Mouse (Mus musculus): ENCODE data around the gene Ube2d3. TPM values are rescaled to one million over a fixed set of nuclear protein-coding genes. Genes with fewer than 3 reads are reported as not detected.

Gene Ube2d3
- total RNA-seq, 2 experiments from 2014 or later, result 254 to 257 TPM

DNA sequence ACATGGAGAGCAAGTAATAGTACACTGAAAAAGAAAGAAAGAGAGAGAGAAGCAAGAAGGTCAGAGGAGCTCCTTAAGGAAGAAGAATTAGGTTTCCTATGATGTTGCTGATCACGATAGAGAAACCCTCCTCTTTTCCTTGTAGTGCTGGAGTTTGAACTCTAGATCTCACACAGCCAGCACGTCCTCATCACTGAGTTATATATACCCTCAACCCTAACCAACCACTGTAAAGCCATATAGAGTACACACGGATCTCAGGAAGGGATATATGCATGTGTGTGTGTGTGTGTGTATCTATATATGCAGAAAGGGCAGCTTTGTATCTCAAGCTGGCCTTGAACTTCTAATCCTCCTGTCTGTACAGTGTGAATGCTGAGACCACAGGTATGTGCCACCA, 20.7 kb upstream of the Ube2d3 start:
- no peak overlapping the region for H3K4me3 ChIP-seq
- no peak for DNase-seq (ENCODE audit: low spot score in 2 of 2)
- H3K27ac ChIP-seq, result no peak overlapping the region
- TF ChIP-seq CTCF (conservative IDR thresholded peaks at IDR 0.05), result no peak

DNA sequence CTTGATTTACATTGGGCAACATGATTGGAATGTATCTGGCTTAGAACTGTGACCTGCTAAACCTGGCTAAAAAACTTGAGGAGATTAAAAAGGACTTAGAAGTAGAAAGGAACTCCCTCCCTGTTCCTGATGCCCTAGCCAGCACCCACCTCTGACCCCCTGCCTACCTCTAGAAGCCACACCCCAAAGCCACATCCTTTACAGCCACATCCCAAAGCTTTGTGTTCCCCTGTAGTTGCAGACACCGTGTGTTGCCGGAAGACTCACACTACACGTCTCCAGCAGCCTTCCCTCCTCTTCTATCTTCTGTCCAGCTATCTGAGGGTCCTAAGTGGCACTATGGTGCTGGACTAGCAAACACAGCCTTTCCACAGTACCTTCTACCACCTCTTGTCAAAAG, 20.1 kb upstream of the Ube2d3 start:
- DNase-seq (ENCODE audit: low spot score in 2 of 2), result no peak
- TF ChIP-seq CTCF (conservative IDR thresholded peaks at IDR 0.05), result no peak

GRCm38 (mm10) chr3:135420542-135421309, 17.2 kb upstream of the Ube2d3 start:
- no peak for DNase-seq (ENCODE audit: low spot score in 2 of 2)
- Histone ChIP-seq H3K4me3 (no peak overlapping the region), H3K27ac (no peak overlapping the region)
- TF ChIP-seq CTCF (conservative IDR thresholded peaks at IDR 0.05), result no peak

More for the DNA sequence above, 20.1 kb upstream of the Ube2d3 start:
- Histone ChIP-seq H3K27ac (no peak overlapping the region), H3K4me3 (no peak overlapping the region)

- no peak for TF ChIP-seq CTCF (conservative IDR thresholded peaks at IDR 0.05)
- no peak overlapping the region for H3K27ac ChIP-seq
- no peak for DNase-seq (ENCODE audit: low spot score in 2 of 2)
- H3K4me3 ChIP-seq, result no peak overlapping the region
Measured at GRCm38 (mm10) chr3:135421310-135421594, 16.7 kb upstream of the Ube2d3 start.

DNA sequence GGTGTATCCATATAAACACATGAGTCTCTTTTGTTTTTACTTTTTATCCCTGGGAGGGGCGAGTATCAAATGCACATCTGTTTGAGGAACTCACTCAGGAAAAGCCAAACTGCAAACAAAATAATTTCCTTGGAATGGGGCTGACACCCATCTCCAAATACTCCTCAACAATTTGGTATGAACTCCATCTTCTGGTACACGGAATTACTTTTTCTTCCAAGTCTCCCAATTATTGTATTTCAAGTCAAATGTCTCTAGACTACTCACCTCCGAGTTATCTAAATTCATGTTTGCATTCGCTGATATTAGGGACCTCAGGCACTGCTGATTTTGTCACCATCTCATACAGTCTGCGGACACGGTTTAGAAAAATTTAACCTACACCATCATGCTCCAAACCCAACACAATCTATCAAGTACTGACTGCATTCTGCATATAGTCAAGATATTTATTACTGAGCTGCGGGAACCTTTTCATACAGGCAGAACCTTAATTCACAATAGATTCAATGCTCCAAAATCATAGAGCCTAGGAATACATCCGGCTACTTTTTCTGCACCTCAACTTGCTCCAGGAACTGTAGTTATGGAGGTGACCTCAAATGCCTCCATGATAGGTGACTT, 15.6 kb upstream of the Ube2d3 start:
- no peak for TF ChIP-seq CTCF (conservative IDR thresholded peaks at IDR 0.05)
- no peak for DNase-seq (ENCODE audit: low spot score in 2 of 2)
- H3K27ac ChIP-seq, result peak overlapping the region; percentile 99
- peak overlapping the region; percentile 91 for H3K4me3 ChIP-seq

DNA sequence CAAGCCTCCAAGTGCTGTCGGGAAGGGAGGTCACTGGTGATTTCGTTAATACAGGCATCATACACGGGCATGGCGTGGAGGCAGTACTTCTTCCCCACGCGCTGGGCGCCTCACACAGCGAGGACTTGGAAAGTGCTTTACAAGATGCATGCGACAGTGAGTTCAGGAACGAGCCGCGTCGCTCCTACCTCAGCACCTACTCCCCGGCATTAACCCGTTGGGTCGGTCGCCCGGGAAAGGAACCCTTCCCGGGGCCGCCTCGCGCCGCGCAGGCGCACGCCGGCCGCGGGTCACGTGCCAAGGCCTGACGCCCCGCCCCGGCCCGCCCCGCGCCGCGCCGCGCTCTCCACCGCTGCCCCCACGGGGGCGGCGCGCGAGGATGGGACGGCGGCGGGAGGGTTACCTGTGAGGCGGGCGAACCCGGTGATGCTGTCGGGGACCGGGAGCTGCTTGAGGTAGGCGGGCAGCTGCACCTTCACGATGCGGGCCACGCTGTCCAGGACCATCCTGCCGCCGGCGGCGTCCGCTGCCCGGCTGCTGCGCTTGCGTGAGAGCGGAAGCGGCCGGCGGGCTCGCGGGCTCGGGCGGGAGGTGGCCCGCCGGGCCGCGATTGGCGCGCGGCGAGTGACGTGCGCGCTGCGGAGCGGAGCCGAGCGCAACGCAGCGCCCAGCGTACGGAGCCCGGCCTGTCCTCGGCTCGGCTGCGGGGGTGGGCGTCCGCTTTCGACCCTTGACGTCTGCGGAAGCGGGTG, 14.9 kb upstream of the Ube2d3 start:
- TF ChIP-seq CTCF (conservative IDR thresholded peaks at IDR 0.05), result no peak
- peak overlapping the region; percentile 99 for H3K27ac ChIP-seq
- DNase-seq (ENCODE audit: low spot score in 2 of 2), result peak; percentile 72 to 78
- H3K4me3 ChIP-seq, result peak overlapping the region; percentile 91

- no peak for TF ChIP-seq CTCF (conservative IDR thresholded peaks at IDR 0.05)
- Histone ChIP-seq H3K27ac (peak within 1 kb of the TSS; percentile 99), H3K4me3 (peak within 1 kb of the TSS; percentile 91)
- no peak for DNase-seq (ENCODE audit: low spot score in 2 of 2)
Measured at GRCm38 (mm10) chr3:135423608-135424212, 14.2 kb upstream of the Ube2d3 start, which contains the start of gene Cisd2. TSS of gene Cisd2 (minus strand) at chr3:135423925.

DNA sequence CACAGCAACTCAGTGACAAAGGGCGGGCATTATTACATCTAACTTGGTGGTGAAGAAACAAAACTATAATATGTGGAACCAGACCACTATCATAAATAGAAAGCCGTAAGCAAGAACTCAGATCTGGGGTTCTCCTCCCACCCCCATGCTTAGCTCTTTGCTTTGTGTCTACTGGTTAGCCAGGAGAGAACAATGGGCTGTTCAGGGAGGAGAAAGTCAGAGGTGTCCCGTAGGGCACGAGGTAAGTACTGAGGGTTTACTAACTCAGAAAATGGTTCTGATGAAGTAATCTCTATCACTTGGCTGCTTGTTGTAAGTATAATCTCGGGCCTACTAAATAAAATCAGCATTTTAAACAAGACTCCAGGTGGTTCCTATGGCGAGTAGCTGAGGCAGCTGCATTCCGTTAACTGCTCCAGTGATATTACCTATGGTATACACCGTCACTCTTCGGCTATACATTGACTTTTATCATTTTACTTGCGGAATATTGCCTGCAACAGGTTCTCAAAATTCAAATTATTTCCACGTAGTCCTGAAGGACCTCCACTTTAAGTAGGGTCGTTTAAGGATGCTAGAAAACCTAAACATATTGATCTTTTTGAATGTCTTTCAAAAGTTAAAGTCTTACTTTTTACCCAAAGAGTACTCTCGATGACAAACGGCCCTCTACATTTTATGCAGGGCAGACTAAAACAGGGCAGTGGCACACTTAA, 890 bp upstream of the Ube2d3 start:
- DNase-seq (ENCODE audit: low spot score in 2 of 2), result no peak
- peak overlapping the region; percentile 94 for H3K4me3 ChIP-seq
- no peak for TF ChIP-seq CTCF (conservative IDR thresholded peaks at IDR 0.05)
- H3K27ac ChIP-seq, result peak overlapping the region; percentile 95

DNA sequence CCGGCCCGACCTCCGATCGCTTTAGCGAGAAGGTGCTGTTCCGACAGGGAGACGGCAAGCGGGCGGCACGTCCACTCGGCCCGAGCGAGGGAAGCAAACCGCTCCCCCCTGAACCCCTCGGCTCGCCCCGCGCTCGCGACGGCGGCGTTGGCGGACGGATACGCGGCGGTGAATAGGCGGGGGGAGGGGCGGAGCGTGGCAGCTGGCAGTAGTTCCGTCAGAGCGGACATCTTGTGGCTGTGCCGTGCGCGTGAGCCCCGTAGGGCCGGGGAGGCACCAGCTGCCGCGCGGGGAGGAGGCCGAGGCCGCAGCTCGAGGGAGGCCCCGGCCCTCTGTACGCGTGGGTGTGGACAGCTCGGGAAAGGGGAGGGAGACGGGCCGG, 573 bp downstream of the Ube2d3 start:
- peak overlapping the region; percentile 99 for H3K27ac ChIP-seq
- DNase-seq (ENCODE audit: low spot score in 2 of 2), result peak; percentile 91 to 96
- H3K4me3 ChIP-seq, result peak overlapping the region; percentile 94
- TF ChIP-seq CTCF (conservative IDR thresholded peaks at IDR 0.05), result no peak

GRCm38 (mm10) chr3:135438913-135439531, 1.1 kb downstream of the Ube2d3 start:
- DNase-seq (ENCODE audit: low spot score in 2 of 2), result peak; percentile 60 to 64
- peak overlapping the region; percentile 94 for H3K4me3 ChIP-seq
- peak overlapping the region; percentile 99 for H3K27ac ChIP-seq
- no peak for TF ChIP-seq CTCF (conservative IDR thresholded peaks at IDR 0.05)

DNA sequence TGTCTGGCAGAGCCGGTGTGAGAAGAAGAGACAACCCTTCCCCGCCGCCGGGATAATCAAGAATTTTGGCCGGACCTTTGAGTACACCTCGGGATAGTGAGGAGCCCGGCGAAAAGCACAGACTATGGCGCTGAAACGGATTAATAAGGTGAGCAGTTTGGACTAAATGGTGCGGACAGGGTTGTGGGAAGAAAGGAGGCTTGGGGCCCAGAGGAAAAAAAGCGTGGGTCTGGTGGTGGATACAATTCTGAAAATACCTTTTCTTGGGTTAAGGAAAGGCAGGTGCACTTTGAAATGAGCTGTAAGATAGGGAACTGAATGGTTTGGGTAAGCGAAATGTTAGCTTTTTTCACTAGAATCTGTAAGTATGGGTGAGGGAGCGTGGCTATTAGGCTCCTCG, 1.7 kb downstream of the Ube2d3 start:
- Histone ChIP-seq H3K27ac (peak overlapping the region; percentile 99), H3K4me3 (peak overlapping the region; percentile 94)
- DNase-seq (ENCODE audit: low spot score in 2 of 2), result no peak
- TF ChIP-seq CTCF (conservative IDR thresholded peaks at IDR 0.05), result no peak

- DNase-seq (ENCODE audit: low spot score in 2 of 2), result no peak
- peak overlapping the region; percentile 99 for H3K27ac ChIP-seq
- peak overlapping the region; percentile 94 for H3K4me3 ChIP-seq
- no peak for TF ChIP-seq CTCF (conservative IDR thresholded peaks at IDR 0.05)
Measured at GRCm38 (mm10) chr3:135440221-135440620, 2.3 kb downstream of the Ube2d3 start.

Data from layer of hippocampus, adult 2 months (tissue).